In the genomic region with DNA sequence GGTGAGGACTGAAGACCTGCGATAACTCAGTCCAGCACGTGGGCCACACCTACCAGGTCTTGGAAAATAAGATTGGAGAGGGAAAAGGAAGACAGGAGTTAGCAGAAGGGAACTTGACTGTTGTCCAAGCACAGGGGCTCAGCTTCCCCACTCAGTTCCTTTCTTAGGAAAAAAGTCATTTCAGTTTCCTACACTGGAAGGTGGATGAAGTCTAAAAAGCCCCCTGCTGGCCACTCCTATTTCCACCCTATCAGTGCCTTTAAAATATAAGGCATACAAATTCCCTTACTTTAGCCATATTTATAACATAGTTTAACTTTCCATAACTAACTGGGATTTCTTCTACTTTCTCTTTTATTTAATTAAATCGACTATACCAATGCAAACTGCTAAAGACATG, we compare ENCODE assay signal across 9 mouse cellular contexts.
DNase-seq lines count a peak whose midpoint lies in the region; ATAC-seq and TF ChIP-seq lines count a peak whose summit lies in the region.
"Had no signal": no experiment of that assay in that cellular context is flagged by ENCODE, and none has a peak within 500 bp of the region (broad histone marks: within the 10 kb centered on the region; RNA-seq: fewer than 3 reads in every experiment).

No protein-coding gene starts in this region.

- peak; percentile 57 for TF ChIP-seq CTCF in lung, embryonic 14.5 days (IDR thresholded peaks at IDR 0.05; ENCODE audit: low read depth)

- no peaks in the 10 kb centered on the region for H3K27me3 ChIP-seq in forebrain, embryonic 14.5 days (replicated peaks; ENCODE audit: control insufficient read depth, insufficient read depth, low read length)
- no peaks in the 10 kb centered on the region for H3K27me3 ChIP-seq in forebrain, embryonic 13.5 days
- no peaks in the 10 kb centered on the region for H3K27me3 ChIP-seq in lung, embryonic 14.5 days (ENCODE audit: insufficient read depth, low read length)
- H3K27me3 ChIP-seq in limb, embryonic 10.5 days (ENCODE audit: low read depth, poor library complexity, severe bottlenecking), result no peaks in the 10 kb centered on the region
- H3K27me3 ChIP-seq: liver, embryonic 13.5 days had no signal

- no peak overlapping the region for H3K4me3 ChIP-seq in forebrain, embryonic 14.5 days (ENCODE audit: low read depth, low read length)
- no peak overlapping the region for H3K4me3 ChIP-seq in forebrain, embryonic 13.5 days
- no peak overlapping the region for H3K4me3 ChIP-seq in lung, embryonic 14.5 days (ENCODE audit: low read depth, low read length)
- no peak overlapping the region for H3K4me3 ChIP-seq in limb, embryonic 10.5 days
- H3K4me3 ChIP-seq: liver, embryonic 13.5 days had no signal

- no peaks in the 10 kb centered on the region for H3K4me1 ChIP-seq in forebrain, embryonic 14.5 days (ENCODE audit: control insufficient read depth, insufficient read depth, low read length)
- H3K4me1 ChIP-seq in forebrain, embryonic 13.5 days, result no peaks in the 10 kb centered on the region
- no peaks in the 10 kb centered on the region for H3K4me1 ChIP-seq in lung, embryonic 14.5 days (ENCODE audit: insufficient read depth)
- no peaks in the 10 kb centered on the region for H3K4me1 ChIP-seq in limb, embryonic 10.5 days

- peak; percentile 61 for DNase-seq in forebrain, embryonic 14.5 days (ENCODE audit: low spot score)
- peak; percentile 82 for DNase-seq in lung, embryonic 14.5 days
- DNase-seq in lung, postnatal 25 days (ENCODE audit: low spot score), result no peak
- peak; percentile 26 for DNase-seq in adipocyte (ENCODE audit: low spot score)
- peak; percentile 49 for DNase-seq in limb, embryonic 10.5 days (ENCODE audit: low spot score)
- DNase-seq in urinary bladder, postnatal 14 days (ENCODE audit: low spot score), result no peak
- DNase-seq: liver, embryonic 13.5 days had no signal

- 80% methylated on average over 3 of the region's 3 CpGs for WGBS in forebrain, embryonic 14.5 days
- WGBS in forebrain, embryonic 13.5 days, result 77% methylated on average over 3 of the region's 3 CpGs
- WGBS in lung, embryonic 14.5 days, result 59% methylated on average over 3 of the region's 3 CpGs
- WGBS in limb, embryonic 10.5 days, result 77% methylated on average over 3 of the region's 3 CpGs

- no peaks in the 10 kb centered on the region for H3K9me3 ChIP-seq in forebrain, embryonic 14.5 days (replicated peaks; ENCODE audit: control insufficient read depth, low read length)
- H3K9me3 ChIP-seq in forebrain, embryonic 13.5 days (replicated peaks), result peaks cover 5% of the 10 kb centered on the region; the same call in 1 of the 2 replicates
- H3K9me3 ChIP-seq in lung, embryonic 14.5 days (ENCODE audit: low read depth, low read length), result no peaks in the 10 kb centered on the region
- H3K9me3 ChIP-seq in limb, embryonic 10.5 days (replicated peaks), result no peaks in the 10 kb centered on the region
- H3K9me3 ChIP-seq: liver, embryonic 13.5 days had no signal

- no peak overlapping the region for H3K4me2 ChIP-seq in forebrain, embryonic 14.5 days (ENCODE audit: low read length)
- no peak overlapping the region for H3K4me2 ChIP-seq in forebrain, embryonic 13.5 days
- H3K4me2 ChIP-seq in lung, embryonic 14.5 days, result no peak overlapping the region
- H3K4me2 ChIP-seq: liver, embryonic 13.5 days had no signal

- H3K9ac ChIP-seq in forebrain, embryonic 14.5 days (ENCODE audit: low read length), result no peak overlapping the region
- no peak overlapping the region for H3K9ac ChIP-seq in forebrain, embryonic 13.5 days
- no peak overlapping the region for H3K9ac ChIP-seq in lung, embryonic 14.5 days
- H3K9ac ChIP-seq: liver, embryonic 13.5 days had no signal

- H3K36me3 ChIP-seq in forebrain, embryonic 14.5 days (ENCODE audit: control insufficient read depth, insufficient read depth, low read length), result no peaks in the 10 kb centered on the region
- H3K36me3 ChIP-seq in forebrain, embryonic 13.5 days (ENCODE audit: poor library complexity, severe bottlenecking), result no peaks in the 10 kb centered on the region
- no peaks in the 10 kb centered on the region for H3K36me3 ChIP-seq in lung, embryonic 14.5 days (ENCODE audit: insufficient read depth)
- no peaks in the 10 kb centered on the region for H3K36me3 ChIP-seq in limb, embryonic 10.5 days
- H3K36me3 ChIP-seq: liver, embryonic 13.5 days had no signal

- ATAC-seq in forebrain, embryonic 14.5 days, result no peak
- ATAC-seq in forebrain, embryonic 13.5 days, result no peak
- ATAC-seq in lung, embryonic 14.5 days (ENCODE audit: insufficient read depth), result peak; percentile 36; the same call in 1 of the 2 replicates
- no peak for ATAC-seq in erythroid progenitor cell, adult 5-6 weeks (replicated peaks; ENCODE audit: low FRiP score, poor library complexity, severe bottlenecking)

- no peak overlapping the region for H3K27ac ChIP-seq in forebrain, embryonic 14.5 days (ENCODE audit: low read depth, low read length)
- H3K27ac ChIP-seq in forebrain, embryonic 13.5 days, result no peak overlapping the region
- H3K27ac ChIP-seq in lung, embryonic 14.5 days (ENCODE audit: low read depth), result no peak overlapping the region
- H3K27ac ChIP-seq in limb, embryonic 10.5 days, result no peak overlapping the region
- H3K27ac ChIP-seq: liver, embryonic 13.5 days had no signal

Comparison
In these comparisons a context has a peak if more than half of its experiments do, and no peak if none do; other contexts are left out.
1. DNase-seq: peak in forebrain, embryonic 14.5 days (single experiment), lung, embryonic 14.5 days (single experiment), adipocyte (single experiment) and limb, embryonic 10.5 days (single experiment); none in lung, postnatal 25 days (single experiment) and urinary bladder, postnatal 14 days (single experiment).